Mouse (Mus musculus) cerebellum, adult 11 months (tissue): ENCODE results near the gene Dynlt1b.
"Not testable (repeated sequence)": the region's sequence is repeated elsewhere in the genome, so short reads cannot be mapped to it uniquely, and the experiment has no call there.

Experiments used
- DNase-seq: peaks from one replicate; pipeline ENCODE4 v3.0.0; 2022

The Dynlt1b gene

GRCm38 (mm10) chr17:6467638-6468461 is 37.9 kb downstream of the Dynlt1b start:
- DNase-seq: not testable (repeated sequence)

GRCm38 (mm10) chr17:6470031-6470430 is 40.1 kb downstream of the Dynlt1b start:
- not testable (repeated sequence) for DNase-seq

- DNase-seq: not testable (repeated sequence)
Measured at GRCm38 (mm10) chr17:6470671-6471070, 40.8 kb downstream of the Dynlt1b start.

GRCm38 (mm10) chr17:6475270-6475669 is 45.4 kb downstream of the Dynlt1b start:
- DNase-seq: not testable (repeated sequence)

GRCm38 (mm10) chr17:6475913-6476312 is 46.0 kb downstream of the Dynlt1b start:
- not testable (repeated sequence) for DNase-seq

- not testable (repeated sequence) for DNase-seq
Measured at GRCm38 (mm10) chr17:6476495-6476947, 46.6 kb downstream of the Dynlt1b start.

GRCm38 (mm10) chr17:6477026-6477425 is 47.1 kb downstream of the Dynlt1b start:
- DNase-seq: not testable (repeated sequence)

GRCm38 (mm10) chr17:6480855-6481589 is 51.1 kb downstream of the Dynlt1b start:
- DNase-seq: not testable (repeated sequence)

- DNase-seq: not testable (repeated sequence)
Measured at GRCm38 (mm10) chr17:6481590-6481963, 51.7 kb downstream of the Dynlt1b start.

GRCm38 (mm10) chr17:6482248-6482647 is 52.3 kb downstream of the Dynlt1b start:
- not testable (repeated sequence) for DNase-seq
